Mouse (Mus musculus): ENCODE results near the gene Gcsh.

DNA sequence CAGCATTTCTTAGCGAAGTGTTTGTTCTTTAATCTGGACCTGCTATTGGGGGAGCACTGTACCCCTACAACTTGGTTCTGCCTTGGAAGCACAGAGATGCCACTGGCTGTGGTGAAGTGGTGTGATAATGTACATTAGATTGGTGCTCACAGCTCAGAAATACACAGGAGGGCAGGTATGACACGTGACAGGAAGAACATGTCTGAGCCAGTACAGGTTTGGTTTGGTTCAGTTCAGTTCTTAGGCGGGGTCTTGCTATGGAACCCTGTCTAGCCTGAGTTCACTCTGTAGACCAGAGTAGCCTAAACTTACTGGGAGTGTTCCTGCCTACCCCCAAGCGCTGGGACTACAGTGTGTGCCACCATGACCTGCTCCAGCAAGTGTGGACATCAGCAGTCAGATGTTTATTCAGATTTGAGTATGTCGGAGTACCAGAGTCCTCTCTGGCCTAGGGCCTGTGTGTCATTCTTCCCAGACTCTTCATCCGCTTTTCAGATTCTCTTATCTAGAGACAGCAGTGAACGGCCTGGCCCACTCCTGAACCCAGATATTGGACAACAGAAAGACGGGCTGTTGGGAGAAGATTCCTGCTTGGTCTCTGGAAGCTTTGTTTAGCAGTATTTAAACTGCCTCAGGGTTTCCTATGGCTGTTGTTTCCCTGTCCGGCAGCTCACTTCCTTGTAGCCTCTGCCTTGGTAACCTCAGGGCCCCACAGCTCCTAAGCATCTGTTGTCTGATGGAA lies 48.0 kb downstream of the Gcsh start:
- TF ChIP-seq EP300 (IDR thresholded peaks at IDR 0.05; ENCODE audit: low read depth) = no peak
- no peak for TF ChIP-seq CTCF (IDR thresholded peaks at IDR 0.05; ENCODE audit: low read depth)

Measured in heart, postnatal 0 days (tissue).